Mouse (Mus musculus) midbrain, embryonic 11.5 days (tissue): Measurements from ENCODE around the gene Abcf1. TPM values are rescaled to one million over a fixed set of nuclear protein-coding genes. Genes with fewer than 3 reads are reported as not detected.

Experiments used
- ATAC-seq: fragments of 200-750 bp; cut with Nextera tagmentation; 2 replicates; pipeline ENCODE4 v1.8.0; 2017; ENCODE audit warnings: moderate TSS enrichment, moderate library complexity; ENCODE audit not compliant: low FRiP score
- DNase-seq: peaks from one replicate; pipeline ENCODE4 v3.0.0; 2015; ENCODE audit warnings: low spot score; ENCODE audit errors: missing footprints
- H3K27ac ChIP-seq: fragments of 300-500 bp; sonication (generic); 2 replicates; pipeline ENCODE4 v1.5.1; 2014; ENCODE audit warnings: low read depth, low read length
- H3K27me3 ChIP-seq: fragments of 300-500 bp; sonication (generic); 2 replicates; pipeline ENCODE4 v1.6.1; 2014; ENCODE audit warnings: mild to moderate bottlenecking, low read length, moderate library complexity, mixed read lengths; ENCODE audit not compliant: control insufficient read depth, insufficient read depth
- H3K36me3 ChIP-seq: fragments of 300-500 bp; sonication (generic); 2 replicates; pipeline ENCODE4 v1.6.1; 2014; ENCODE audit warnings: mild to moderate bottlenecking, low read length, moderate library complexity, mixed read lengths; ENCODE audit not compliant: control insufficient read depth, insufficient read depth
- H3K4me1 ChIP-seq: fragments of 300-500 bp; sonication (generic); 2 replicates; pipeline ENCODE4 v1.6.1; 2014; ENCODE audit warnings: low read length; ENCODE audit not compliant: control insufficient read depth, insufficient read depth
- H3K4me2 ChIP-seq: fragments of 300-500 bp; sonication (generic); 2 replicates; pipeline ENCODE4 v1.6.1; 2014; ENCODE audit warnings: mild to moderate bottlenecking, moderate library complexity
- H3K4me3 ChIP-seq: fragments of 300-500 bp; sonication (generic); 2 replicates; pipeline ENCODE4 v1.5.1; 2014; ENCODE audit warnings: low read depth, low read length
- H3K9ac ChIP-seq: fragments of 300-500 bp; sonication (generic); 2 replicates; pipeline ENCODE4 v1.6.1; 2014; ENCODE audit warnings: low read length
- H3K9me3 ChIP-seq: fragments of 300-500 bp; sonication (generic); 2 replicates; pipeline ENCODE4 v1.6.1; 2016; ENCODE audit warnings: low read length; ENCODE audit not compliant: control insufficient read depth
- WGBS: fragments of 180-500 bp; shearing (Covaris S2); extraction: QIAGEN DNeasy Blood & Tissue Kit; methylation state at CpG from one replicate; pipeline ENCODE4 v1.1.7; 2014; 5-methylcytosine and 5-hydroxymethylcytosine counted together
- microRNA counts: library from miRNA; unstranded; fragments of <30 nt; microRNA quantifications from one replicate; lab custom pipeline; 2015
- microRNA-seq: library from miRNA; unstranded; fragments of <30 nt; microRNA quantifications from one replicate; pipeline ENCODE4, GENCODE M21; 2017
- polyA plus RNA-seq: library from polyadenylated mRNA; unstranded; fragments of >200 nt; fragmentation: Nextera tagmentation; extraction: Ambion mirVana; gene quantifications from 2 replicates; pipeline ENCODE4 v1.2.1, GENCODE M21; 2014

Gene Abcf1
- polyA plus RNA-seq, 1 experiment from 2014 or later, result 119 TPM

DNA sequence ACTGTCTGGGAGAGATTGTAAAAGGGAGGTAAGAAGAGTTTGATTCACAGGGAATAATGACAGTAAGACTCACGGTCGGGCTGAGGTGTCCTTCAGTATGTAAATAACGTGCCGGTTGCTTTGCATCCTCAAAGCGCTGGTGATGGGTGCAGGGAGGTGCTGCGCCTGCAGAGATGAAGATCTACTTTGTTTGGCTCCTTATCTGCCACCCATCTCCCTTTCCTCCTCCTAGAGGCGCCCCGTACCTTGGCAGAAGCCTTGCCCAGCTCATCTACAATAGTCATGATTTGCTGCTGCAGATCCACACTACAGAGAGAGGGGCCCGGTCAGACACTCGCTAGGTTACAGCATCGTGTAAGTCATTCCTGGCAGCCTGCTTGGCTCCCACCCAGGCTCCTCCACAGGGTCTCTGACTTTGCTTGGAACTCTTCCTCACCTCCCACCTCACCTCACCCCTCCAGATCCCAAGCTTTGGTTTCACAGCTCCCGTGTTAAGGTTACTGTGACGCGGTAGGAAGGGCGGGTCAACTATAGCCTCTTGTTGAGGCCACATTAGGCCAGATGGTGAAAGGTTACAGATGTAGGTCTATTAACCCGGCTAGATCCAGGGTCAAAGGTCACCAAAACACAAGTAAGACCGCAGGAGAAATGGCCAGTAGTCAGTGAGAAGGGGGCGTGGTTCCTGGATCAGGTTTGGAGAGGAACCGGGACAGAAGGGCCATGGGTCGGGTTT is 60.2 kb downstream of the Abcf1 start:
- DNase-seq (peak; percentile 88), ATAC-seq (peak; percentile 67)
- Histone ChIP-seq H3K9me3 (no peaks in the 10 kb centered on the region), H3K27me3 (no peaks in the 10 kb centered on the region), H3K4me1 (peaks cover 13% of the 10 kb centered on the region), H3K27ac (peak overlapping the region; percentile 57), H3K4me3 (peak overlapping the region; percentile 62), H3K4me2 (peak overlapping the region; percentile 96), H3K9ac (peak overlapping the region; percentile 75), H3K36me3 (peaks cover 15% of the 10 kb centered on the region)
- WGBS, result 31% methylated on average over 20 of the region's 20 CpGs

DNA sequence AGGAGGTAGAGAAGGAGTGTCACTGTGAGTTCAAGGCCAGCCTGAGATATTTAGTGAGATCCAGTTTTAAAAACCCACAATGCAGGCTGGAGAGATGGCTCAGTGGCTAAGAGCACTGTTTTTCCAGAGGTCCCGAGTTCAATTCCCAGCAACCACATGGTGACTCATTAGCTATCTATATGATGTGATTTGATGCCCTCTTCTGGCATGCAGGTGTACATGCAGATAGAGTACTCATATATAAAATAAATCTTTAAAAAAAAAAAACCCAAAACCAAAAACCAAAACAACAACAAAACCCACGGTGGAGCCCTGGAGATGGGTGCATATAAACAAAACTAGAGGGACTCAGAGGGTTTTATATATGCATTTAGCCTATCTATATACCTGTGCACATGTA is 62.0 kb downstream of the Abcf1 start:
- ATAC-seq (no peak), DNase-seq (no peak)
- Histone ChIP-seq H3K9ac (no peak overlapping the region), H3K27ac (no peak overlapping the region), H3K4me1 (peaks cover 13% of the 10 kb centered on the region), H3K36me3 (peaks cover 15% of the 10 kb centered on the region), H3K9me3 (no peaks in the 10 kb centered on the region), H3K4me2 (no peak overlapping the region), H3K27me3 (no peaks in the 10 kb centered on the region), H3K4me3 (no peak overlapping the region)
- 90% methylated on average over 2 of the region's 2 CpGs for WGBS

MicroRNAs encoded within 50 kb of the gene (microRNA counts, 519-probe panel; counts per million panel counts)
- microRNA mmu-miR-1894-3p (lab: Ali Mortazavi, UCI) (not detected), microRNA mmu-miR-1894-5p (lab: Ali Mortazavi, UCI) (not detected), microRNA mmu-miR-877 (lab: Ali Mortazavi, UCI) (not detected)

Small RNA genes within 50 kb of the gene (microRNA-seq; reads per million reads assigned to microRNA genes)
- gene Mir1894, result not detected
- gene Mir877, result 234 reads per million, percentile 65 among the genes with 10 or more reads in this experiment

Other genes starting within 250 kb of the Abcf1 start
- gene Ier3, start 148.1 kb downstream of the Abcf1 start, polyA plus RNA-seq, result 2.5 and 4.0 TPM in 2 replicates
- gene Flot1, start 146.5 kb downstream of the Abcf1 start, polyA plus RNA-seq, result 46.9 and 47.4 TPM in 2 replicates
- gene Tubb5, start 131.5 kb downstream of the Abcf1 start, polyA plus RNA-seq, result 1,522 and 1,543 TPM in 2 replicates
- gene Mdc1, start 128.2 kb downstream of the Abcf1 start, polyA plus RNA-seq, result 19.4 and 21.5 TPM in 2 replicates
- 59.8 and 61.0 TPM in 2 replicates for gene Nrm, start 108.4 kb downstream of the Abcf1 start, polyA plus RNA-seq
- 24.1 and 25.2 TPM in 2 replicates for gene Ppp1r18, start 104.2 kb downstream of the Abcf1 start, polyA plus RNA-seq
- gene Dhx16, start 89.9 kb downstream of the Abcf1 start, polyA plus RNA-seq, result 39.0 and 43.6 TPM in 2 replicates
- 22.7 and 23.3 TPM in 2 replicates for gene 2310061I04Rik, start 72.3 kb downstream of the Abcf1 start, polyA plus RNA-seq
- 158 and 168 TPM in 2 replicates for gene Atat1, start 59.7 kb downstream of the Abcf1 start, polyA plus RNA-seq
- gene Mrps18b, start 53.4 kb downstream of the Abcf1 start, polyA plus RNA-seq, result 57.1 and 61.8 TPM in 2 replicates
- 44.3 TPM in 2 replicates for gene Ppp1r10, start 53.3 kb downstream of the Abcf1 start, polyA plus RNA-seq
- gene Gnl1, start 10.1 kb upstream of the Abcf1 start, polyA plus RNA-seq, result 26.0 and 30.6 TPM in 2 replicates
- gene Prr3, start 10.5 kb upstream of the Abcf1 start, polyA plus RNA-seq, result 38.7 and 43.3 TPM in 2 replicates
- gene H2-T24, start 50.8 kb upstream of the Abcf1 start, polyA plus RNA-seq, result 3.1 TPM in 2 replicates
- 3.2 and 3.3 TPM in 2 replicates for gene H2-T23, start 63.1 kb upstream of the Abcf1 start, polyA plus RNA-seq
- gene H2-T22, start 73.0 kb upstream of the Abcf1 start, polyA plus RNA-seq, result 7.3 and 7.6 TPM in 2 replicates
- gene Gm6034, start 73.2 kb upstream of the Abcf1 start, polyA plus RNA-seq, result not detected in 2 replicates
- gene Gm11127, start 88.6 kb upstream of the Abcf1 start, polyA plus RNA-seq, result not detected in 2 replicates
- not detected in 2 replicates for gene Gm19684, start 151.9 kb upstream of the Abcf1 start, polyA plus RNA-seq
- gene Gm7030, start 159.7 kb upstream of the Abcf1 start, polyA plus RNA-seq, result not detected in 2 replicates
- gene Gm8909, start 198.8 kb upstream of the Abcf1 start, polyA plus RNA-seq, result 0.16 TPM in 1 of 2 replicates, not detected in the other
- not detected in 2 replicates for gene H2-T3, start 220.5 kb upstream of the Abcf1 start, polyA plus RNA-seq